Mouse (Mus musculus): ENCODE results near the gene Cib1. TPM values are rescaled to one million over a fixed set of nuclear protein-coding genes. Genes with fewer than 3 reads are reported as not detected.

Gene Cib1
- total and polyA plus RNA-seq, 3 experiments: 84.5 to 145 TPM; not detected in 1

GRCm38 (mm10) chr7:80246148-80246721, 13.6 kb upstream of the Cib1 start, which contains the start of gene Ttll13:
TSS of gene Ttll13 (plus strand) at chr7:80246376.
- Histone ChIP-seq H3K27me3 (ENCODE audit: control insufficient read depth in 1 of 2, insufficient read depth in 2 of 2, low read length in 2 of 2) (no peaks in the 10 kb centered on the region), H3K79me2 (ENCODE audit: control insufficient read depth, insufficient read depth, low read length, poor library complexity) (no peaks in the 10 kb centered on the region; the same call in 1 of the 2 replicates), H3K36me3 (ENCODE audit: control insufficient read depth in 1 of 2, insufficient read depth in 2 of 2, low read length in 2 of 2) (peaks cover 0 to 5% of the 10 kb centered on the region in 2 experiments; a peak in 2 of 4 replicates), H3K27ac (ENCODE audit: control insufficient read depth, low read depth, low read length) (peak within 1 kb of the TSS; percentile 53), H3K4me3 (ENCODE audit: control insufficient read depth in 1 of 2, insufficient read depth in 1 of 2, low read depth in 2 of 2, low read length in 2 of 2) (peak within 1 kb of the TSS; percentile 55 to 77), H3K4me1 (ENCODE audit: control insufficient read depth in 1 of 2, insufficient read depth in 2 of 2, low read length in 2 of 2) (peaks cover 0 to 3% of the 10 kb centered on the region in 2 experiments; a peak in 1 of 4 replicates), H3K9ac (ENCODE audit: control insufficient read depth, low read depth, low read length, poor library complexity, severe bottlenecking) (peak within 1 kb of the TSS; percentile 79), H3K9me3 (replicated peaks; ENCODE audit: insufficient read depth, low read length) (no peaks in the 10 kb centered on the region)
- DNase-seq (ENCODE audit: low read depth, low spot score): peak; percentile 98
- peak; percentile 78 for TF ChIP-seq SIN3A (IDR thresholded peaks at IDR 0.05; ENCODE audit: low read length)
- TF ChIP-seq MYB (IDR thresholded peaks at IDR 0.05; ENCODE audit: low read depth, low read length): peak; percentile 69
- peak; percentile 75; the same call in 1 of the 2 replicates for TF ChIP-seq MXI1 (IDR thresholded peaks at IDR 0.05; ENCODE audit: low read depth, low read length)
- TF ChIP-seq HCFC1 (IDR thresholded peaks at IDR 0.05; ENCODE audit: low read depth, low read length): peak; percentile 98
- TF ChIP-seq CTCF (IDR thresholded peaks at IDR 0.05 in 2 of 3, conservative IDR thresholded peaks at IDR 0.05 in 1 of 3; ENCODE audit: control insufficient read depth in 1 of 3, insufficient read depth in 1 of 3, low read depth in 2 of 3, low read length in 3 of 3, poor library complexity in 1 of 3, severe bottlenecking in 1 of 3): peak; percentile 1 to 46 (median 19); a peak in 3 of 6 replicates
- TF ChIP-seq GABPA (IDR thresholded peaks at IDR 0.05; ENCODE audit: low read depth, low read length): no peak
- no peak; the same call in 1 of the 2 replicates for TF ChIP-seq KAT2A (conservative IDR thresholded peaks at IDR 0.05; ENCODE audit: low read depth, low read length)
- TF ChIP-seq USF2 (IDR thresholded peaks at IDR 0.05; ENCODE audit: borderline replicate concordance in 1 of 2, insufficient read depth in 1 of 2, low read depth in 1 of 2, low read length in 2 of 2): no peak
- no peak for TF ChIP-seq TCF12 (IDR thresholded peaks at IDR 0.05; ENCODE audit: low read depth, low read length)
- TF ChIP-seq JUND (IDR thresholded peaks at IDR 0.05; ENCODE audit: low read depth, low read length): no peak
- peak; percentile 23; the same call in 1 of the 2 replicates for TF ChIP-seq SMC3 (IDR thresholded peaks at IDR 0.05; ENCODE audit: low read depth, low read length)
- TF ChIP-seq ZNF384 (IDR thresholded peaks at IDR 0.05; ENCODE audit: low read depth, low read length): no peak
- TF ChIP-seq EP300 (IDR thresholded peaks at IDR 0.05; ENCODE audit: low read depth in 1 of 2, low read length in 2 of 2): no peak; a peak in 1 of 4 replicates
- TF ChIP-seq RCOR1 (IDR thresholded peaks at IDR 0.05; ENCODE audit: low read depth, low read length): no peak
- peak; percentile 39 to 44; a peak in 2 of 4 replicates for TF ChIP-seq POLR2A (IDR thresholded peaks at IDR 0.05; ENCODE audit: control insufficient read depth in 1 of 2, insufficient read depth in 1 of 2, low read depth in 1 of 2, low read length in 2 of 2, poor library complexity in 1 of 2)
- TF ChIP-seq TBP (IDR thresholded peaks at IDR 0.05; ENCODE audit: low read depth, low read length): no peak
- no peak for TF ChIP-seq ZKSCAN1 (IDR thresholded peaks at IDR 0.05; ENCODE audit: low read depth, low read length)
- TF ChIP-seq ELF1 (IDR thresholded peaks at IDR 0.05; ENCODE audit: low read depth, low read length): no peak
- no peak; the same call in 1 of the 2 replicates for TF ChIP-seq RAD21 (IDR thresholded peaks at IDR 0.05; ENCODE audit: low read depth, low read length)
- TF ChIP-seq MEF2A (IDR thresholded peaks at IDR 0.05; ENCODE audit: extremely low read depth, insufficient replicate concordance, low read depth, low read length, poor library complexity, severe bottlenecking): no peak
- TF ChIP-seq MAZ (IDR thresholded peaks at IDR 0.05; ENCODE audit: low read depth, low read length): 0 out of 2 replicates have a peak, but pooled peaks have one; percentile 35
- peak; percentile 32; the same call in 1 of the 2 replicates for TF ChIP-seq NELFE (IDR thresholded peaks at IDR 0.05; ENCODE audit: low read depth, low read length)
- TF ChIP-seq POLR2AphosphoS5 (IDR thresholded peaks at IDR 0.05; ENCODE audit: borderline replicate concordance, low read depth, low read length): no peak
- 0 out of 2 replicates have a peak, but pooled peaks have one; percentile 26 for TF ChIP-seq E2F4 (IDR thresholded peaks at IDR 0.05; ENCODE audit: borderline replicate concordance, low read depth, low read length)
- TF ChIP-seq CHD2 (IDR thresholded peaks at IDR 0.05; ENCODE audit: low read length): no peak
